Mouse (Mus musculus) liver, embryonic 11.5 days (tissue): ENCODE results near the gene Meis2. TPM values are rescaled to one million over a fixed set of nuclear protein-coding genes. Genes with fewer than 3 reads are reported as not detected.
A peak's percentile ranks its signal among the peaks of the same experiment; 100 is the strongest.

Experiments
- ATAC-seq: fragments of 200-750 bp; cut with Nextera tagmentation; replicated peaks from 2 replicates; pipeline ENCODE4 v1.8.0; 2017; ENCODE audit warnings: moderate number of reproducible peaks, mild to moderate bottlenecking, moderate TSS enrichment, moderate library complexity; ENCODE audit not compliant: low FRiP score
- DNase-seq: peaks from one replicate; pipeline ENCODE4 v3.0.0-alpha.2; 2017; ENCODE audit warnings: low spot score
- H3K27ac ChIP-seq: fragments of 300-500 bp; sonication (generic); 2 replicates; pipeline ENCODE4 v1.5.1; 2014; ENCODE audit warnings: mild to moderate bottlenecking, low read depth, low read length, control low read depth
- H3K27me3 ChIP-seq: fragments of 300-500 bp; sonication (generic); replicated peaks from 2 replicates; pipeline ENCODE4 v1.6.1; 2014; ENCODE audit warnings: low read length, mixed read lengths; ENCODE audit not compliant: control insufficient read depth, insufficient read depth
- H3K36me3 ChIP-seq: fragments of 300-500 bp; sonication (generic); 2 replicates; pipeline ENCODE4 v1.6.1; 2014; ENCODE audit warnings: mild to moderate bottlenecking, low read length, moderate library complexity, mixed read lengths; ENCODE audit not compliant: control insufficient read depth, insufficient read depth
- H3K4me1 ChIP-seq: fragments of 300-500 bp; sonication (generic); replicated peaks from 2 replicates; pipeline ENCODE4 v1.6.1; 2014; ENCODE audit warnings: low read length, mixed read lengths; ENCODE audit not compliant: control insufficient read depth, insufficient read depth
- H3K4me2 ChIP-seq: fragments of 300-500 bp; sonication (generic); 2 replicates; pipeline ENCODE4 v1.6.1; 2014; ENCODE audit warnings: mild to moderate bottlenecking, control low read depth, moderate library complexity
- H3K4me3 ChIP-seq: fragments of 300-500 bp; sonication (generic); 2 replicates; pipeline ENCODE4 v1.5.1; 2014; ENCODE audit warnings: low read depth, low read length, control low read depth
- H3K9ac ChIP-seq: fragments of 300-500 bp; sonication (generic); 2 replicates; pipeline ENCODE4 v1.6.1; 2014; ENCODE audit warnings: low read depth, low read length, control low read depth
- H3K9me3 ChIP-seq: fragments of 300-500 bp; sonication (generic); 2 replicates; pipeline ENCODE4 v1.6.1; 2016; ENCODE audit warnings: low read length, inconsistent platforms, mixed read lengths; ENCODE audit not compliant: control insufficient read depth
- WGBS: fragments of 180-500 bp; shearing (Covaris S2); extraction: QIAGEN DNeasy Blood & Tissue Kit; methylation state at CpG from one replicate; pipeline ENCODE4 v1.1.7; 2014; 5-methylcytosine and 5-hydroxymethylcytosine counted together
- polyA plus RNA-seq: library from polyadenylated mRNA; unstranded; fragments of >200 nt; fragmentation: Nextera tagmentation; extraction: Ambion mirVana; gene quantifications from 2 replicates; pipeline ENCODE4 v1.2.1, GENCODE M21; 2014

The Meis2 gene
- polyA plus RNA-seq, 1 experiment from 2014 or later: 20.0 TPM

DNA sequence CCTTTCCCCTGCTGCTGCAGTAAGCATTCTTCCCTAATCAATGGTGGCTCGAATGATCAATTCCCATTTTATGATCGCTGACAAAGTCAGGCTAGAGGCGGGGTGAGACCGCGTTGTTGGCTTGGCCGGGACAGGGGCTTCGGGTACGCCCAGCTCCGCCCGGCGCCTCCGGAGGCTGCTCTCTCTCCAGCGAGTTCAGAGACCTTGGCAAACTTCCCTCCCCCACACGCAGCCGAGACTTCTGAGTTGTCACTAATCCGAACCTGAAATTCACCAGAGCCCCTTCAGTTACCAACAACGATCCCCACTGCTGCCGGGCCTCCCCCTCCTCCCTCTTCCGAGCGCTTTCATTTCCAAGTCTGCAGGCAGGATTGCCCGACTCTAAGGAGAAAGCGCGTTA is 10.3 kb upstream of the Meis2 start:
- Histone ChIP-seq H3K27ac (no peak overlapping the region), H3K4me1 (no peaks in the 10 kb centered on the region), H3K4me2 (peak overlapping the region; percentile 64), H3K9ac (no peak overlapping the region), H3K27me3 (peaks cover 61% of the 10 kb centered on the region), H3K36me3 (no peaks in the 10 kb centered on the region), H3K9me3 (no peaks in the 10 kb centered on the region), H3K4me3 (peak overlapping the region; percentile 46)
- no peak for ATAC-seq
- 2% methylated on average over 23 of the region's 23 CpGs for WGBS
- peak; percentile 57 for DNase-seq

DNA sequence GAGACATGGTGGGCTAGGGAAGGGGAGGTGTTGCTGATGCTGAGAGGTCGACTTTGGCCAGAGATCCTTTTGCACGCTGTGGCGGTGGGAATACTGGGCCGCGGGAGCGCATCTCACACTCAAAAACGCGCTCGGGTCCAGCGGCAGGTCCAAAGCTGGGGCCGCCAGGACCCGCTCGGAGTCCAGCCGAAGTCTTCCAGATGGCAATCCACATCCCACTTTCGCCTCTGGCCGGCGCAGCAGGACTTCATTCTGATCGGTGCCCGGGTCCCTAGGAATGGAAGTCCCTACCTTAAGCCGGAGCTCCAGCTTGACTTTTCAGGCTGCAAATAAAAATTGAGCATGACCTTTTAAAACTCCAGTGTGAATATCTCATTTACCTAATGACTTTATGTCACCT is 9.8 kb upstream of the Meis2 start:
- Histone ChIP-seq H3K36me3 (no peaks in the 10 kb centered on the region), H3K9me3 (no peaks in the 10 kb centered on the region), H3K4me1 (no peaks in the 10 kb centered on the region), H3K4me3 (peak overlapping the region; percentile 46), H3K27me3 (peaks cover 64% of the 10 kb centered on the region), H3K4me2 (peak overlapping the region; percentile 64), H3K27ac (no peak overlapping the region), H3K9ac (no peak overlapping the region)
- ATAC-seq (0 out of 2 replicates have a peak, but pooled peaks have one; percentile 15), DNase-seq (no peak)
- 2% methylated on average over 20 of the region's 20 CpGs for WGBS

- peak overlapping the region; percentile 64 for H3K4me2 ChIP-seq
- H3K9ac ChIP-seq: no peak overlapping the region
- no peak for ATAC-seq
- WGBS: 13% methylated on average over 17 of the region's 17 CpGs
- no peak for DNase-seq
- H3K27ac ChIP-seq: no peak overlapping the region
- no peaks in the 10 kb centered on the region for H3K36me3 ChIP-seq
- H3K4me3 ChIP-seq: peak overlapping the region; percentile 46; the same call in 1 of the 2 replicates
- H3K4me1 ChIP-seq: no peaks in the 10 kb centered on the region
- peaks cover 70% of the 10 kb centered on the region for H3K27me3 ChIP-seq
- H3K9me3 ChIP-seq: no peaks in the 10 kb centered on the region
These were observed 9.2 kb upstream of the Meis2 start for GRCm38 (mm10) chr2:116074726-116075440.

DNA sequence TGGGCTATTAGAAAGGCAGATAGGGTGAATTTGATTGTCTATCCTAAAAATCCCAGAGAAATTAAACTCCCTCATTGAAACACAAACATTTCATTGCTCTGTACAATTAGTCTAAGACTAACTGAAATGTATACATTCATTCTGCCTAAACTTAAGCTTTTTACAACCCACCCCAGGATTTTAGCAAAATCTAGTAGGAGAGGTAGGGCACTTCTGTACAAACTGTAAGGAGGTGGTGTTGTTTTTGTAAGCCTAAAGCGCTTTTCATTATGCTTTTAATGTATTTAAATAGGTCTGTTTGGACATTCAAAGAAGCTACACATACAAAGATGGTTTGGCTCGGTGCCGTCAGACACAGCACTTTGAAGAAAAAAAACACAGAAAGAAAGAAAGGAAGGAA is 8.4 kb upstream of the Meis2 start:
- no peak for ATAC-seq
- no peaks in the 10 kb centered on the region for H3K9me3 ChIP-seq
- no peak overlapping the region for H3K4me3 ChIP-seq
- WGBS: 31% methylated on average over 3 of the region's 3 CpGs
- H3K27me3 ChIP-seq: peaks cover 78% of the 10 kb centered on the region
- H3K9ac ChIP-seq: no peak overlapping the region
- no peaks in the 10 kb centered on the region for H3K4me1 ChIP-seq
- H3K27ac ChIP-seq: no peak overlapping the region
- H3K36me3 ChIP-seq: no peaks in the 10 kb centered on the region
- no peak overlapping the region for H3K4me2 ChIP-seq
- DNase-seq: no peak

- Histone ChIP-seq H3K4me2 (no peak overlapping the region), H3K4me3 (no peak overlapping the region), H3K9me3 (no peaks in the 10 kb centered on the region), H3K27me3 (peaks cover 81% of the 10 kb centered on the region), H3K4me1 (no peaks in the 10 kb centered on the region), H3K9ac (no peak overlapping the region), H3K27ac (no peak overlapping the region), H3K36me3 (no peaks in the 10 kb centered on the region)
- DNase-seq: no peak
- no peak for ATAC-seq
- 18% methylated on average over 9 of the region's 9 CpGs for WGBS
These were observed 7.8 kb upstream of the Meis2 start for GRCm38 (mm10) chr2:116073311-116073904.

DNA sequence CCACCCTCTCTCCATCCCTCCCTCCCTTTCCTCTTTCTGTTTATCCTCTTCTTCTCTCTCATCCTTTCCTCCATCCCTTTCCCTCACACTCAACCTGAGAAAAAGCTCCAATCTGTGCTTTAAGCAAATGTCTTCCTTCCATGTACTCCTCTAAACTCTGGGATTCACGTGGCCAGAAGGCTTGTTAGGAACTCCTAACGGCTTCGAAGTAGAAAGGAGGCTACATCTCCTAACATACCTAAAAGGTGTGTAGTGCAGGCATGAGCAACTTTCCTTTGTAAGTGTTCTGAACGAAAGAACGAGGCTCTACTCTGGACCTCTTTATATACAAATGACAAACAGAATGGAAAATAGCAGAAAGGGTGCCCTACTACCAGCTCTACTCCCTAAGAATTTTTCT is 7.1 kb upstream of the Meis2 start:
- H3K27me3 ChIP-seq: peaks cover 88% of the 10 kb centered on the region
- no peaks in the 10 kb centered on the region for H3K4me1 ChIP-seq
- H3K9ac ChIP-seq: no peak overlapping the region

DNA sequence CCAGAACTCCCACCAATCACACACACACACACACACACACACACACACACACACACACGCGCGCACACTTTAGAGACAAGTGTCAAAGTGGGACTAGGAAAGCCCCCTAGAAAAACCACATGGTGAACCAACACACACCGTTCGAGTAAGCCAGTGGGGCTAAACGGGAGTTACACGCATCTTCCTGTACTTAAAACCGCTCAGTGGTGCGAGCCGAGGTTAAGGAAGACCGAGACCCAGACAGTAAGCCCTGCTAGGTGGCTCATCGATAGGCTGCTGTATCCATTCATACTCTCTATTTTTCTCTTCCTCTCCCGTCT is 6.6 kb upstream of the Meis2 start:
- Histone ChIP-seq H3K4me3 (no peak overlapping the region), H3K36me3 (no peaks in the 10 kb centered on the region), H3K27ac (no peak overlapping the region), H3K9me3 (no peaks in the 10 kb centered on the region), H3K4me1 (no peaks in the 10 kb centered on the region), H3K4me2 (peak overlapping the region; percentile 60), H3K27me3 (peaks cover 90% of the 10 kb centered on the region), H3K9ac (no peak overlapping the region)
- DNase-seq (no peak), ATAC-seq (no peak)
- WGBS: 2% methylated on average over 13 of the region's 13 CpGs

More for the DNA sequence above, 7.1 kb upstream of the Meis2 start:
- H3K4me2 ChIP-seq: peak overlapping the region; percentile 60; the same call in 1 of the 2 replicates
- no peaks in the 10 kb centered on the region for H3K9me3 ChIP-seq
- no peak overlapping the region for H3K27ac ChIP-seq
- no peak overlapping the region for H3K4me3 ChIP-seq
- DNase-seq: no peak
- WGBS: 12% methylated on average over 5 of the region's 5 CpGs
- ATAC-seq: no peak
- H3K36me3 ChIP-seq: no peaks in the 10 kb centered on the region

- H3K27me3 ChIP-seq: peaks cover 90% of the 10 kb centered on the region
- no peak overlapping the region for H3K27ac ChIP-seq
- ATAC-seq (no peak), DNase-seq (peak; percentile 55)
- H3K4me3 ChIP-seq: peak overlapping the region; percentile 33; the same call in 1 of the 2 replicates
- H3K4me1 ChIP-seq: no peaks in the 10 kb centered on the region
- no peaks in the 10 kb centered on the region for H3K9me3 ChIP-seq
- 4% methylated on average over 25 of the region's 25 CpGs for WGBS
- peak overlapping the region; percentile 60 for H3K4me2 ChIP-seq
- H3K36me3 ChIP-seq: no peaks in the 10 kb centered on the region
- no peak overlapping the region for H3K9ac ChIP-seq
These were observed 6.1 kb upstream of the Meis2 start for GRCm38 (mm10) chr2:116071571-116072320.
